Mouse (Mus musculus) frontal cortex, adult 2 months (tissue): ENCODE measurements around the gene Zfp423. TPM values are rescaled to one million over a fixed set of nuclear protein-coding genes. Genes with fewer than 3 reads are reported as not detected.

Source experiments
- DNase-seq, 2 experiments: peaks; one replicate each; pipeline ENCODE4 v3.0.0; 2022; ENCODE audit warnings: low spot score in 1 of 2; ENCODE audit errors: extremely low spot score in 1 of 2
- polyA plus RNA-seq: library from polyadenylated mRNA; depleted of rRNA; stranded (reverse); fragments of >200 nt; gene quantifications from 2 replicates; pipeline ENCODE4 v1.2.3, GENCODE M21; 2012

Gene Zfp423
- polyA plus RNA-seq, 1 experiment = 31.1 TPM

- DNase-seq = no peak
These were observed 251.2 kb downstream of the Zfp423 start for GRCm38 (mm10) chr8:87708127-87708637.

- DNase-seq = no peak
These were observed 252.2 kb downstream of the Zfp423 start for GRCm38 (mm10) chr8:87707176-87707575.

GRCm38 (mm10) chr8:87704756-87705155, 254.6 kb downstream of the Zfp423 start:
- no peak for DNase-seq

- peak in 1 of 2 experiments; percentile 53 for DNase-seq
These were observed 256.5 kb downstream of the Zfp423 start for GRCm38 (mm10) chr8:87702790-87703311.

- DNase-seq = peak in 1 of 2 experiments; percentile 26
These were observed 257.3 kb downstream of the Zfp423 start for GRCm38 (mm10) chr8:87702051-87702521.

- no peak for DNase-seq
These were observed 257.8 kb downstream of the Zfp423 start for GRCm38 (mm10) chr8:87701583-87701982.

- DNase-seq = no peak
These were observed 259.1 kb downstream of the Zfp423 start for GRCm38 (mm10) chr8:87700321-87700720.

GRCm38 (mm10) chr8:87697127-87697526, 262.3 kb downstream of the Zfp423 start:
- no peak for DNase-seq

GRCm38 (mm10) chr8:87693741-87694140, 265.7 kb downstream of the Zfp423 start:
- no peak for DNase-seq

GRCm38 (mm10) chr8:87690100-87691095, 269.0 kb downstream of the Zfp423 start:
- DNase-seq = peak in 1 of 2 experiments; percentile 43

- DNase-seq = no peak
These were observed 270.2 kb downstream of the Zfp423 start for GRCm38 (mm10) chr8:87689192-87689591.

- no peak for DNase-seq
These were observed 271.0 kb downstream of the Zfp423 start for GRCm38 (mm10) chr8:87688348-87688747.

- DNase-seq = no peak
These were observed 272.3 kb downstream of the Zfp423 start for GRCm38 (mm10) chr8:87686986-87687698.

- DNase-seq = no peak
These were observed 273.4 kb downstream of the Zfp423 start for GRCm38 (mm10) chr8:87686026-87686425.

GRCm38 (mm10) chr8:87685392-87685791, 274.0 kb downstream of the Zfp423 start:
- no peak for DNase-seq

- DNase-seq = no peak
These were observed 277.3 kb downstream of the Zfp423 start for GRCm38 (mm10) chr8:87682066-87682465.

- no peak for DNase-seq
These were observed 279.4 kb downstream of the Zfp423 start for GRCm38 (mm10) chr8:87680034-87680433.

- no peak for DNase-seq
These were observed 279.9 kb downstream of the Zfp423 start for GRCm38 (mm10) chr8:87679431-87680003.

GRCm38 (mm10) chr8:87675411-87675810, 284.0 kb downstream of the Zfp423 start:
- DNase-seq = no peak

- DNase-seq = no peak
These were observed 285.2 kb downstream of the Zfp423 start for GRCm38 (mm10) chr8:87674157-87674556.
